Mouse (Mus musculus) heart, embryonic 15.5 days (tissue): ENCODE results near the gene Srebf1. TPM values are rescaled to one million over a fixed set of nuclear protein-coding genes. Genes with fewer than 3 reads are reported as not detected.

Experiments
- ATAC-seq: fragments of 200-750 bp; cut with Nextera tagmentation; replicated peaks from 2 replicates; pipeline ENCODE4 v1.8.0; 2017; ENCODE audit warnings: low read depth, moderate TSS enrichment; ENCODE audit not compliant: insufficient number of reproducible peaks, insufficient read depth, low FRiP score
- H3K27ac ChIP-seq: fragments of 300-500 bp; sonication (generic); 2 replicates; pipeline ENCODE4 v1.5.1; 2015; ENCODE audit warnings: mild to moderate bottlenecking, inconsistent platforms
- H3K27me3 ChIP-seq: fragments of 300-500 bp; sonication (generic); 2 replicates; pipeline ENCODE4 v1.6.1; 2015; ENCODE audit warnings: inconsistent platforms
- H3K36me3 ChIP-seq: fragments of 300-500 bp; sonication (generic); 2 replicates; pipeline ENCODE4 v1.6.1; 2015; ENCODE audit warnings: mild to moderate bottlenecking, inconsistent platforms
- H3K4me1 ChIP-seq: fragments of 300-500 bp; sonication (generic); replicated peaks from 2 replicates; pipeline ENCODE4 v1.6.1; 2015; ENCODE audit warnings: inconsistent platforms
- H3K4me2 ChIP-seq: fragments of 300-500 bp; sonication (generic); 2 replicates; pipeline ENCODE4 v1.6.1; 2015; ENCODE audit warnings: inconsistent platforms, mild to moderate bottlenecking, moderate library complexity
- H3K4me3 ChIP-seq: fragments of 300-500 bp; sonication (generic); 2 replicates; pipeline ENCODE4 v1.5.1; 2015; ENCODE audit warnings: mild to moderate bottlenecking, inconsistent platforms
- H3K9ac ChIP-seq: fragments of 300-500 bp; sonication (generic); 2 replicates; pipeline ENCODE4 v1.6.1; 2015; ENCODE audit warnings: mild to moderate bottlenecking, inconsistent platforms
- H3K9me3 ChIP-seq: fragments of 300-500 bp; sonication (generic); replicated peaks from 2 replicates; pipeline ENCODE4 v1.6.1; 2016; ENCODE audit warnings: inconsistent platforms
- WGBS: fragments of 180-500 bp; shearing (Covaris S2); methylation state at CpG from one replicate; pipeline ENCODE4 v1.1.7; 2015; ENCODE audit warnings: mixed read lengths; 5-methylcytosine and 5-hydroxymethylcytosine counted together
- polyA plus RNA-seq: library from polyadenylated mRNA; unstranded; fragments of >200 nt; fragmentation: Nextera tagmentation; extraction: Ambion mirVana; gene quantifications from 2 replicates; pipeline ENCODE4 v1.2.1, GENCODE M21; 2015

The Srebf1 gene
- polyA plus RNA-seq, 1 experiment from 2014 or later = 36.5 TPM

DNA sequence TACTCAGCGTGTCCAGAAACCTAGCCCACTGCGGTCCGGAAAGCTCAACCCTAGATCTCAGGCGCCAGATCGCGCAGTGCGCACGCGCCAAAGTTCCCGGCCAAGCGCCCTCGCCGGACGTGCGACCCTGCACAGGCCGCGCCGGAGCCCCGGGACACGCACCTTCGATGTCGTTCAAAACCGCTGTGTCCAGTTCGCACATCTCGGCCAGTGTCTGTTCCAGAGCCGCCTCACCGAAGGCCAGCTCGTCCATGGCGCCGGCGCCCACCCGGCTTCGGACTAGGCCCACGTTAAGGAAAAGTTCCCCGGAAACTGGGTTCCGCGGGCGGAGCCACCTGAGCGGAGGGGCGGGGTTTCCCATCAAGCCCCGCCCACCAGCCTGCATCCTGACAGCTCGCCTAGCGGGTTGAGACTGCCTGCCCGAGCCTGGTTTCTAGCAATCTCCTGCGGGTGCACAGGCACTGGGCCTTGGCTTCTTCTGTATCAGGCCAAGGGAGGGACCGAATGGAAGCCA lies 2.0 kb downstream of the Srebf1 start:
- peaks cover 58% of the 10 kb centered on the region for H3K4me1 ChIP-seq
- peak; percentile 76 for ATAC-seq
- H3K9me3 ChIP-seq = no peaks in the 10 kb centered on the region
- H3K4me2 ChIP-seq = peak overlapping the region; percentile 80
- peak overlapping the region; percentile 72 for H3K4me3 ChIP-seq
- H3K27me3 ChIP-seq = no peaks in the 10 kb centered on the region
- H3K36me3 ChIP-seq = no peaks in the 10 kb centered on the region; the same call in 1 of the 2 replicates
- peak overlapping the region; percentile 77 for H3K9ac ChIP-seq
- WGBS = under 1% methylated on average over 46 of the region's 46 CpGs
- peak overlapping the region; percentile 92 for H3K27ac ChIP-seq

DNA sequence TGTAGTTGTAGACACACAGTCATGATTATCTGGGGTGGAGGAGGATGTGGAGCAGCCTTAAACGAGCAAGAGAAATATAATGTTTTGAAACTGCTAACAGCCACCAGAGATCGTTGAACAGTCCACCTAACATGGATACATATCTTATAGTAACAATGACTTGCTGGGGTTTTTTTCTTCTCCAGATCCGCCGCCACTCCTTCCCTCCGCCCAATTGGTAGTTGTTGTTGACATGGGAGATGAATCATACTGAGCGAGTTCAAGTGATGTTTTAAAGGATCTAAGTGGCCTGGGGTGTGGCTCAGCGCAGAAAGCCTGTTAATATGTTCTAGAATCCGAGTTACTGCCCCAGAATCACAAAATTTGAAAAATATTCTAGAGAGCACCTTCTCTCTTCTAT lies 2.8 kb downstream of the Srebf1 start:
- Histone ChIP-seq H3K27me3 (no peaks in the 10 kb centered on the region), H3K4me2 (peak overlapping the region; percentile 80), H3K27ac (peak overlapping the region; percentile 92), H3K4me1 (peaks cover 55% of the 10 kb centered on the region), H3K9me3 (no peaks in the 10 kb centered on the region), H3K9ac (peak overlapping the region; percentile 77), H3K4me3 (peak overlapping the region; percentile 72), H3K36me3 (no peaks in the 10 kb centered on the region; the same call in 1 of the 2 replicates)
- ATAC-seq = no peak
- 27% methylated on average over 8 of the region's 8 CpGs for WGBS

DNA sequence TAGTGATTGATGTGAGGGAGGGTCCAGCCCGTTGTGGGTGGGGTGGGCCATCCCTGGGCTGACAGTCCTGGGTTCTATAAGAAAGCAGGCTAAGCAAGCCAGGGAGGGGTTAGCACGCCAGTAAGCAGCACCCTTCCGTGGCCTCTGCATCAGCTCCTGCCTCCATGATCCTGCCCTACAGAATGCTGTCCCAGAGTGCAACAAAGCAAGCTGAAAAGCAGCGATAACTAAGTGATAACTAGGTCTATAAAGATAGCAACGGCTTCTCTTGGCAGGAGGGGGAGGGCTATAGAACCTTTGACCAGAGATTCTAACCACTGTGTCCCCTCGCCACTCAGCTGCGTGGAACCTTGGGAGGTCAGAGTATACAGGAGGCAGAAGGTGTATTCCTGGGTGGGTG lies 4.9 kb downstream of the Srebf1 start:
- Histone ChIP-seq H3K9ac (no peak overlapping the region), H3K36me3 (no peaks in the 10 kb centered on the region; the same call in 1 of the 2 replicates), H3K27me3 (no peaks in the 10 kb centered on the region), H3K27ac (no peak overlapping the region), H3K4me3 (no peak overlapping the region), H3K9me3 (no peaks in the 10 kb centered on the region), H3K4me2 (no peak overlapping the region), H3K4me1 (peaks cover 54% of the 10 kb centered on the region)
- 72% methylated on average over 7 of the region's 7 CpGs for WGBS
- no peak for ATAC-seq

DNA sequence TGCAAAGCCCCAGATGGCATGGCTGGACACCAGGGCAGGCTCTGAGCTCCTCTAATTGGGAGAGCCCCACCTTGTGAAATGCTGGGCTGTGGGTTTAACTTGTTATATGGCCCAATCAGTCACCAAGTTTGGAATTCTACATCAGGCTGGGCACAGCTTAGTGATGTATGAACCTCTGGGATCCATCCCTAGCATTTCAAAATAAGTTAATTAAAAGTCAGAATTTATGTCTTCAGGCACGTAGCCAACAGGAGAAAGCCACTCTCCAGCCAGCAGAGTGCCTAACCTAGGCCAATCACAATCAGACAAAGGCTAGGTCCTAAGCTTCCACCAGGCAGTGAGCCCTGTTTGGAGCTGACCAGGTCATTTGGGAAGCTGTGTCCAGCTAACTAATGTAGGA lies 5.7 kb downstream of the Srebf1 start:
- Histone ChIP-seq H3K4me2 (no peak overlapping the region), H3K36me3 (no peaks in the 10 kb centered on the region; the same call in 1 of the 2 replicates), H3K4me3 (no peak overlapping the region), H3K4me1 (peaks cover 59% of the 10 kb centered on the region), H3K9me3 (no peaks in the 10 kb centered on the region), H3K27me3 (no peaks in the 10 kb centered on the region), H3K27ac (no peak overlapping the region), H3K9ac (0 out of 2 replicates have a peak overlapping the region, but pooled peaks have one; percentile 1)
- 85% methylated on average over 1 of the region's 1 CpGs for WGBS
- ATAC-seq = no peak

DNA sequence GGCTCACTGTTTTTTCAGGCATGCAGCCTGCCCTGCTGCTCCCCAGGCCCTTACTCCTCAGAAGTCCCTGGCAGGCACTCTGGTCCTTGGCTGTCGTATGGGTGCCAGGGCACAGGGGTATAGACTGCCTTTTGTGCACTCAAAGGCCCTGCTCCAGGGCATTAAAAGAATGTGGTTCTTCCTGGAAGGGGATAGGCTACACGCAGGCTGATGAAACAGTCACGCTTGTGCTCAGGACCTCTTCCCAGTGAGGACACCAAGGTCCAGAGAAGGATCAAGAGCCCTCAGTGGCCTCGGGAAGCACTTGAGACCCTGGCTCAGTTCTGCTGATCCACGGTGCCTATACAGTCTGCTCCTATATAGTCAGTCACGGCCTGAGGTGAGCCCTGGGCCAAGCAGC lies 9.1 kb downstream of the Srebf1 start:
- Histone ChIP-seq H3K9me3 (no peaks in the 10 kb centered on the region), H3K36me3 (no peaks in the 10 kb centered on the region; the same call in 1 of the 2 replicates), H3K4me2 (no peak overlapping the region), H3K27me3 (no peaks in the 10 kb centered on the region), H3K4me1 (peaks cover 68% of the 10 kb centered on the region), H3K27ac (no peak overlapping the region), H3K4me3 (no peak overlapping the region), H3K9ac (no peak overlapping the region)
- no peak for ATAC-seq
- WGBS = 66% methylated on average over 6 of the region's 6 CpGs

DNA sequence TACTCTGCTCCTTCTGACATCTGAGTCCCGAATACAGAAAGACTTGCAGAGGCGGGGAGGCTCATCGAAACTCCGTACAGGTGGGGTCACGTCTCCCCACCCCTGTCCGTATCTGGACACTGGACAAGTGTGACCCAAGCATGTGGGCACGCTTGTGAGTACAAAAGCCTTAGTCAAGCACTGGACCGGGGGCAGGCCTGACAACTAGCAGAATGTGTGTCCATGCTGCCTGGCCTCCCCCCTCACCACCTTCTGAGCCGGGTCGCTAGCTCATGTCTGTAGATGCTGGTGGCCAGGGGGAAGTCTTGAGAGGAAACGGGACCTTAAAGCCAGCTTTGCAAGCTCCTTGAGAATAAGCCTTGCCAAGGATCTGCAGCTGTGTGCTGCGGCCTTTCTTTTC lies 10.6 kb downstream of the Srebf1 start:
- no peak for ATAC-seq
- Histone ChIP-seq H3K27me3 (no peaks in the 10 kb centered on the region), H3K36me3 (peaks cover 3% of the 10 kb centered on the region; the same call in 1 of the 2 replicates), H3K9ac (no peak overlapping the region), H3K4me3 (no peak overlapping the region), H3K4me2 (no peak overlapping the region), H3K27ac (no peak overlapping the region), H3K9me3 (no peaks in the 10 kb centered on the region), H3K4me1 (peaks cover 74% of the 10 kb centered on the region)
- WGBS = 68% methylated on average over 12 of the region's 12 CpGs

DNA sequence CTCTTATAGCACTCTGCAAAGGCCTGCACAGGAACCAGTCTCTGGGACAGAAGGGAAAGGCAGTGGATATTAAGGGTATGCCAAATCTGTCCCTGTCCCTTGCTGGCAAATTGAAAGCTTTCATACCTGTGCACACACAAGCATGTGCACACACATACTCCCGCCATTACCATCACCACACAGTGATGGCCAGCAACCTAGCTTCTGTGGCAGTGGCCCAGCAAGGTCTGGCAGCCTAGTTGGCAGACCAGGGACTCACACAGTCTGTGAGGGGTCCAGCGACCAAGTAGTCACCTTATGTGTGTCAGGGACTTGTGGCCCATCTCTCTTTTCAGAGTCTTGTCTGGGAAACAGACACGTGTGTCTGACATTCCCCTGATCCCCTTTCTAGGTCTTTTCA lies 11.2 kb downstream of the Srebf1 start:
- 60% methylated on average over 3 of the region's 3 CpGs for WGBS
- Histone ChIP-seq H3K4me2 (peak overlapping the region; percentile 79), H3K4me1 (peaks cover 74% of the 10 kb centered on the region)

DNA sequence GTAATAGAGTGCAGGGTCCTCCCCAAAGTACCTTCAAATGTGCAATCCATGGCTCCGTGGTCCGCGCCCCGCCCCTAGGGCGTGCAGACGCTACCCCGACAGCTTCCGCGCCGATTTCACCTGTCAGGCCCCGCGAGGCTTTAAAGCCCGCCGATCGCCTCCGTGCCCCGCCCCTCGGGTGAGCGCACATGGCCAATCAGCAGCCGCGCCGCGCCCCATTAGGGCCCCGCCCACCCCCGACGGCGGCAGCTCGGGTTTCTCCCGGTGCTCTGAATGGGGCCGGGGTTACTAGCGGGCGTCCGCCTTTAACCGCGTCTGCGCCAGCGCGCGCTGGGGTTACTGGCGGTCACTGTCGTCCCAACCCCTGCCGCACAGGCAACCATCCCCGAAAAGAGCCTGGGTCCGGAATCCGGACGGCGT lies 12.1 kb downstream of the Srebf1 start:
- Histone ChIP-seq H3K27ac (peak overlapping the region; percentile 94), H3K9ac (peak overlapping the region; percentile 55), H3K4me1 (peaks cover 78% of the 10 kb centered on the region), H3K27me3 (no peaks in the 10 kb centered on the region), H3K4me3 (peak overlapping the region; percentile 53), H3K4me2 (peak overlapping the region; percentile 79), H3K36me3 (peaks cover 16% of the 10 kb centered on the region), H3K9me3 (no peaks in the 10 kb centered on the region)
- peak; percentile 88 for ATAC-seq
- WGBS = under 1% methylated on average over 47 of the region's 47 CpGs

More for the DNA sequence above, 11.2 kb downstream of the Srebf1 start:
- Histone ChIP-seq H3K9ac (0 out of 2 replicates have a peak overlapping the region, but pooled peaks have one; percentile 50), H3K27me3 (no peaks in the 10 kb centered on the region), H3K36me3 (peaks cover 9% of the 10 kb centered on the region; the same call in 1 of the 2 replicates), H3K27ac (peak overlapping the region; percentile 94), H3K9me3 (no peaks in the 10 kb centered on the region), H3K4me3 (peak overlapping the region; percentile 53; the same call in 1 of the 2 replicates)
- no peak for ATAC-seq

DNA sequence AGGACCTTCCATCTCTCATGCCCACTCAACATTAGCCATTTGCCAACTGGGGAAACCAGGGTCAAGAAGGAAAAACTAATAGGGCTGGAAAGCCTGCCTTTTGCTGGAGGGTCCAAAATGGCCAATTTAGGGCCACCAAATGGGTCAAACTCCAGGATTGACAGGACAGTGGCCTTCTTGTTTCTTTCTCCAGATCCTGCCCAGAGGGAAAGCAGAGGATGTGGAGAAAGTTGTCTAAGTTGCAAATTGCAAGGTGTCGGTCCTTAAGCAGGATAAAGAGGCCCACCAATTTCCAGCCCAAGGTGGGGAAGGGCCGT lies 12.5 kb downstream of the Srebf1 start:
- ATAC-seq = no peak
- 2% methylated on average over 2 of the region's 2 CpGs for WGBS
- H3K27ac ChIP-seq = peak overlapping the region; percentile 94
- peak overlapping the region; percentile 53 for H3K4me3 ChIP-seq
- peaks cover 20% of the 10 kb centered on the region for H3K36me3 ChIP-seq
- no peaks in the 10 kb centered on the region for H3K9me3 ChIP-seq
- H3K4me2 ChIP-seq = peak overlapping the region; percentile 79
- peaks cover 81% of the 10 kb centered on the region for H3K4me1 ChIP-seq
- H3K9ac ChIP-seq = peak overlapping the region; percentile 55
- H3K27me3 ChIP-seq = no peaks in the 10 kb centered on the region

DNA sequence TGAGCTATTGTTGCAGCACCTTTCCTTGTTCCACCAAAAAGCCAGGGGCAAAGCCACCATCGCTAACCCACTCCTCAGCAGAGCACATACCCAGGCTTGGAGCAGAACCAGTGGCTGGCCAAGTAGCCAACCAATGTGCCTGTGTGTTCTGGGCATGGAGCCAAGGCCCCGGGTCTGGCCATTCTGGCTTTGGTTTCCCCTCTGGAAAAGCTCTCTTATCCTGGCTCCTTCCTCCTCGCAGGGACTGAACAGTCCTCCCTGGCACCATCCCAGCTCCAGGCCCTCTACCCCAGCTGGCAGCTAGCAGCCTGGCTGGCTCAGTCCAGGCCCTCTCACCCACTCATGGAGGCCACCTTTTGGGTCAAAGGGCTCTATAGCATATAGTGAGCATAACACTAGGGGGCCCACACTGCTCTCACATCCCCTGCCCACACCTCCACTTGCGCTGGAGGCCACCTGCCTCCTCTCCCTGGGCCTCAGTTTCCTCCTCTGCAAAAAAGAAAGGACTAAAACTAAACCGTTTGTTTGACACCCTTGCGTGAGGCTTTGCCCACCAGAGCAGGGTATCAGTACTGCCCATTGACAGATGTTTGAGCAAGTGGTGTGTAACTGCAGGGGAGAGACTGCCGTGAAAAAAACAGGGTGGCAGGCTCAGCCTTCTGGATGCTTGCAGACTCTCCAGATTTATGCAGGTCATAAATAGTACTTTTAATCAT lies 13.0 kb downstream of the Srebf1 start:
- WGBS = 29% methylated on average over 7 of the region's 7 CpGs
- Histone ChIP-seq H3K4me3 (peak overlapping the region; percentile 53), H3K36me3 (peaks cover 25% of the 10 kb centered on the region), H3K4me2 (peak overlapping the region; percentile 79), H3K27me3 (no peaks in the 10 kb centered on the region), H3K27ac (peak overlapping the region; percentile 94), H3K9me3 (no peaks in the 10 kb centered on the region), H3K9ac (peak overlapping the region; percentile 55), H3K4me1 (peaks cover 81% of the 10 kb centered on the region)
- peak; percentile 71 for ATAC-seq

DNA sequence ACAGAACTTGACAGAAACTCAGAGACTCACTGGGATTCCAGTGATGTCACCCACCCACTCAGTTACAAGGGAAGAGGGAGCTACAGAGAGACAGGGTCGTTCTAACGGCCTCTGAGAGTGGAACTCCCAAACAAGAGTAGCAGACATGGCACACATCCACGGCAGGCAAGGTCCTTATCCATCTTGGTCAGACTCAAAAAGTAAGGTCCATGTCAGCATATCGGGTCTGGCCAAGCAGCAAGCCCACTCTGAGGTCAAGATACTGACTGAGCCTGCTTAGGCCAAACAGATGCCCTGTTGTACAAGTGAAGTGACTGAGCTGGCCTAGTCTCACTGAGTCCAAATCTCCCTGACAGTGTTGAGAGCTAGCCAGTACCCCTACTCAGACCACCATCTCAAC lies 13.7 kb downstream of the Srebf1 start:
- H3K4me3 ChIP-seq = peak overlapping the region; percentile 53
- WGBS = 19% methylated on average over 4 of the region's 4 CpGs
- H3K36me3 ChIP-seq = peaks cover 32% of the 10 kb centered on the region
- H3K4me1 ChIP-seq = peaks cover 81% of the 10 kb centered on the region
- peak overlapping the region; percentile 79 for H3K4me2 ChIP-seq
- no peak for ATAC-seq
- H3K27ac ChIP-seq = peak overlapping the region; percentile 94
- no peaks in the 10 kb centered on the region for H3K27me3 ChIP-seq
- H3K9ac ChIP-seq = peak overlapping the region; percentile 55
- H3K9me3 ChIP-seq = no peaks in the 10 kb centered on the region
